Mouse (Mus musculus) thymus, adult 2 months (tissue): Measurements from ENCODE around the gene Gtdc1.

Source experiments
- CTCF ChIP-seq: fragments of 200-500 bp; IDR thresholded peaks from 2 replicates; pipeline ENCODE4 v1.5.1; 2012; ENCODE audit warnings: mild to moderate bottlenecking, control low read depth, low read length, moderate library complexity, borderline replicate concordance; ENCODE audit not compliant: control insufficient read depth, poor library complexity, insufficient read depth; ENCODE audit errors: extremely low read depth
- POLR2A ChIP-seq: fragments of 200-500 bp; IDR thresholded peaks from 2 replicates; pipeline ENCODE4 v1.6.1; 2012; ENCODE audit warnings: mild to moderate bottlenecking, low read length, control low read depth, moderate library complexity; ENCODE audit not compliant: control insufficient read depth, poor library complexity, insufficient read depth; ENCODE audit errors: extremely low read depth

- TF ChIP-seq CTCF (no peak), POLR2A (no peak)
Observed at GRCm38 (mm10) chr2:44930951-44931350, 3.5 kb upstream of the Gtdc1 start.
